Mouse (Mus musculus): Measurements from ENCODE around the gene Ifng. TPM values are rescaled to one million over a fixed set of nuclear protein-coding genes. Genes with fewer than 3 reads are reported as not detected.

Ifng gene
- total and polyA plus RNA-seq, 3 experiments: not detected

DNA sequence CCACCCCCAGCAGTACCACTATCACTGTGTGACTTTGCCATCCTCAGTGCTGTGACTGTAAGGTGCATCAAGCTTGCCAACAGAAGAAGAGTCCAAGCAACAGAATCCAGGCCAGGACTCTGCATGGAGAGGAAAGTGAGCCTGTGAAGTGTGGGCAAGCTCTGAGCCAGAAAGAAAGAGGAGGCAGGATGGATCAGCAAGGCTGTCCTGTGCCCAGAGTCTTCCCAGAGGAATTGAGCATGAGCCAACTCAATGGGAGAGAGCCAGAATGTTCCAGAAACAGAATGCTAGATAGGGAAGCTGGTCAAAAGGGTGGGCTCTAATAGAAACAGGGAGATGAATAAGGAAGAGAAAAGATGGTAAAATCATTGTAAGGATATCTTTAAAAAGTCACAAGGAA is 19.9 kb upstream of the Ifng start:
- Histone ChIP-seq H3K9me3 (replicated peaks) (peaks cover 19% of the 10 kb centered on the region), H3K36me3 (replicated peaks) (no peaks in the 10 kb centered on the region), H3K4me3 (ENCODE audit: low read depth, low read length) (no peak overlapping the region), H3K4me1 (ENCODE audit: insufficient read depth, low read depth, low read length) (no peaks in the 10 kb centered on the region), H3K27me3 (ENCODE audit: insufficient read depth, low read length) (no peaks in the 10 kb centered on the region)
- DNase-seq (ENCODE audit: low spot score): no peak
- ATAC-seq (ENCODE audit: extremely low read depth, insufficient number of reproducible peaks, low FRiP score, poor library complexity, severe bottlenecking): no peak
- TF ChIP-seq GATA1 (IDR thresholded peaks at IDR 0.05; ENCODE audit: borderline replicate concordance, low read length) (no peak), TAL1 (conservative IDR thresholded peaks at IDR 0.05; ENCODE audit: low read depth, low read length) (no peak)

DNA sequence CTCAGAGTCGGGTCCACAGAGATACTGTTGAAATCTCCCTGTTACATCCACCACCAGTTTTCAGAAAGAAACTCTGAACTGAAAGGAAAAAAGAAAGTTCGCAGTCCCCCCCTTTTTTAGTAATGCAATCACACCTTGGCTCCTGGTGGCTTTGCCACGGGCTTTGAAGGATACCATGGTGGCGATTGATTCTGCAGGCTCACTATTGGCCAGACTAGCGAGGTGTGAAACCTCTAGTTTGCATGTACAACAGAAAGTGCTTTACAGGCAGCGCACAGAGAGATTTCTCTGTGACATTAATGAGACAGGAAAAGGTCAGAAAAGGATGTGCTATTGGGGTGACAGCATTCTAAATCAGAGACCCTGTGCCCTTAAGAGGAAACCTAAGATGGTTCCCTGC is 5.3 kb upstream of the Ifng start:
- Histone ChIP-seq H3K4me1 (ENCODE audit: insufficient read depth, low read depth, low read length) (no peaks in the 10 kb centered on the region), H3K36me3 (replicated peaks) (no peaks in the 10 kb centered on the region), H3K9me3 (replicated peaks) (peaks cover 32% of the 10 kb centered on the region), H3K4me3 (ENCODE audit: low read depth, low read length) (no peak overlapping the region), H3K27me3 (ENCODE audit: insufficient read depth, low read length) (no peaks in the 10 kb centered on the region)
- TF ChIP-seq POLR2AphosphoS5 (IDR thresholded peaks at IDR 0.05; ENCODE audit: insufficient replicate concordance, low read depth, low read length): no peak
- TF ChIP-seq CTCF (IDR thresholded peaks at IDR 0.05; ENCODE audit: low read depth, low read length): no peak
- TF ChIP-seq GATA2 (IDR thresholded peaks at IDR 0.05; ENCODE audit: borderline replicate concordance, low read depth, low read length): no peak
- no peak for TF ChIP-seq TAL1 (conservative IDR thresholded peaks at IDR 0.05; ENCODE audit: low read depth, low read length)
- TF ChIP-seq GATA1 (IDR thresholded peaks at IDR 0.05; ENCODE audit: borderline replicate concordance, low read length): no peak
- no peak for ATAC-seq (ENCODE audit: extremely low read depth, insufficient number of reproducible peaks, low FRiP score, poor library complexity, severe bottlenecking)
- no peak for DNase-seq (ENCODE audit: low spot score)

DNA sequence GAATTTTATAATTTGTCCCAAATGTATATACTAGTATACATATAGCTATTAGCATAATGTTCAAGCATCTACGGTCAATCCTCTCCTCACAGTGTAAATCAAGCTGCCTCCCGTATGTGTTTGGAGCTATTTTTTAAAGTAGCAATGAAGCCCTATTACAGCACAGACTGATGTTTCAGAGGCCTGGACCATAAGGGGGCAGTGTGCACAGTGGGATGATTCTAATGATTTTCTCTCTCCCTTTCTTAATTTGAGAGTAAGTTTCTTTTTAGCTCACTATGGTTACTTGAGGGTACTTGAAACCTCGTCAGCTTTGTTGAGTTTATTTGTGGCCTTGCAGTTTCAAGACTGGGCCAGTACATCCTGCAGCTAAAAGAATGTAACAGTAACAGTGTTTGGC is 1.1 kb downstream of the Ifng start:
- Histone ChIP-seq H3K4me3 (ENCODE audit: low read depth, low read length) (no peak overlapping the region), H3K27me3 (ENCODE audit: insufficient read depth, low read length) (no peaks in the 10 kb centered on the region), H3K9me3 (replicated peaks) (peaks cover 37% of the 10 kb centered on the region), H3K4me1 (ENCODE audit: insufficient read depth, low read depth, low read length) (no peaks in the 10 kb centered on the region), H3K36me3 (replicated peaks) (no peaks in the 10 kb centered on the region)
- ATAC-seq (ENCODE audit: extremely low read depth, insufficient number of reproducible peaks, low FRiP score, poor library complexity, severe bottlenecking) (no peak), DNase-seq (ENCODE audit: low spot score) (no peak)
- TF ChIP-seq CTCF (IDR thresholded peaks at IDR 0.05; ENCODE audit: low read depth, low read length) (no peak), POLR2AphosphoS5 (IDR thresholded peaks at IDR 0.05; ENCODE audit: insufficient replicate concordance, low read depth, low read length) (no peak), TAL1 (conservative IDR thresholded peaks at IDR 0.05; ENCODE audit: low read depth, low read length) (no peak), GATA1 (IDR thresholded peaks at IDR 0.05; ENCODE audit: borderline replicate concordance, low read length) (no peak), GATA2 (IDR thresholded peaks at IDR 0.05; ENCODE audit: borderline replicate concordance, low read depth, low read length) (no peak)

DNA sequence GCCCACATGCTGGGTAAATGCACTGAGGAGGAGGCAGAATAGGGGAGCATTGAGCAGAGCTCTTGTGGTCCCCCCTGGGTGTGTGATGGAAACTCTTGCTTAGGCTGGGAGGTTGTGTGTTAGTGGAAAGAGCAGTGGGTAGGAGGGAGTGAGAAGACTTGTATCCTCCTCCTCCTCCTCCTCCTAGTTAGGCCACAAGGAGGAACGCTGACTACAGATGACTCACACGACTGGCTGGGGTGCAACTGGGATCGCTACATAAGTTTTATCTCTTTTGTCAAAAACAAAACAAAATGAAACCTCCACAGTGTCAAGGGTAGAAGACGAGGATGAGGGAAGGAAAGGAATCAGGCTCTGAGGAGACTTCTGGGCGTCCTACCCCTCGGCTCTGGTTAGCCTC is 2.2 kb downstream of the Ifng start:
- Histone ChIP-seq H3K4me3 (ENCODE audit: low read depth, low read length) (no peak overlapping the region), H3K27me3 (ENCODE audit: insufficient read depth, low read length) (no peaks in the 10 kb centered on the region), H3K9me3 (replicated peaks) (peaks cover 42% of the 10 kb centered on the region), H3K4me1 (ENCODE audit: insufficient read depth, low read depth, low read length) (no peaks in the 10 kb centered on the region), H3K36me3 (replicated peaks) (no peaks in the 10 kb centered on the region)
- DNase-seq (ENCODE audit: low spot score) (no peak), ATAC-seq (ENCODE audit: extremely low read depth, insufficient number of reproducible peaks, low FRiP score, poor library complexity, severe bottlenecking) (no peak; the same call in 1 of the 2 replicates)
- TF ChIP-seq POLR2AphosphoS5 (IDR thresholded peaks at IDR 0.05; ENCODE audit: insufficient replicate concordance, low read depth, low read length) (no peak), TAL1 (conservative IDR thresholded peaks at IDR 0.05; ENCODE audit: low read depth, low read length) (no peak), CTCF (IDR thresholded peaks at IDR 0.05; ENCODE audit: low read depth, low read length) (no peak), GATA2 (IDR thresholded peaks at IDR 0.05; ENCODE audit: borderline replicate concordance, low read depth, low read length) (no peak), GATA1 (IDR thresholded peaks at IDR 0.05; ENCODE audit: borderline replicate concordance, low read length) (no peak)

DNA sequence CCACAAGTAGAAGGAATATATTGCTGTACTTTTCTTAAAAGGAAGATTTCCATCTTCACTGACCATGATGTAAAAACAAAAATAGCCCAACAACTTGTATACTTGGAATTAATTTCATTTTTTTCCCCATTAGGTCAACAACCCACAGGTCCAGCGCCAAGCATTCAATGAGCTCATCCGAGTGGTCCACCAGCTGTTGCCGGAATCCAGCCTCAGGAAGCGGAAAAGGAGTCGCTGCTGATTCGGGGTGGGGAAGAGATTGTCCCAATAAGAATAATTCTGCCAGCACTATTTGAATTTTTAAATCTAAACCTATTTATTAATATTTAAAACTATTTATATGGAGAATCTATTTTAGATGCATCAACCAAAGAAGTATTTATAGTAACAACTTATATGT is 4.2 kb downstream of the Ifng start:
- ATAC-seq (ENCODE audit: extremely low read depth, insufficient number of reproducible peaks, low FRiP score, poor library complexity, severe bottlenecking): no peak
- no peaks in the 10 kb centered on the region for H3K27me3 ChIP-seq (ENCODE audit: insufficient read depth, low read length)
- no peak overlapping the region for H3K4me3 ChIP-seq (ENCODE audit: low read depth, low read length)
- no peak for DNase-seq (ENCODE audit: low spot score)
- peaks cover 40% of the 10 kb centered on the region for H3K9me3 ChIP-seq (replicated peaks)
- H3K4me1 ChIP-seq (ENCODE audit: insufficient read depth, low read depth, low read length): no peaks in the 10 kb centered on the region
- TF ChIP-seq GATA2 (IDR thresholded peaks at IDR 0.05; ENCODE audit: borderline replicate concordance, low read depth, low read length) (no peak), POLR2AphosphoS5 (IDR thresholded peaks at IDR 0.05; ENCODE audit: insufficient replicate concordance, low read depth, low read length) (no peak), CTCF (IDR thresholded peaks at IDR 0.05; ENCODE audit: low read depth, low read length) (no peak), GATA1 (IDR thresholded peaks at IDR 0.05; ENCODE audit: borderline replicate concordance, low read length) (no peak), TAL1 (conservative IDR thresholded peaks at IDR 0.05; ENCODE audit: low read depth, low read length) (no peak)
- H3K36me3 ChIP-seq (replicated peaks): no peaks in the 10 kb centered on the region

DNA sequence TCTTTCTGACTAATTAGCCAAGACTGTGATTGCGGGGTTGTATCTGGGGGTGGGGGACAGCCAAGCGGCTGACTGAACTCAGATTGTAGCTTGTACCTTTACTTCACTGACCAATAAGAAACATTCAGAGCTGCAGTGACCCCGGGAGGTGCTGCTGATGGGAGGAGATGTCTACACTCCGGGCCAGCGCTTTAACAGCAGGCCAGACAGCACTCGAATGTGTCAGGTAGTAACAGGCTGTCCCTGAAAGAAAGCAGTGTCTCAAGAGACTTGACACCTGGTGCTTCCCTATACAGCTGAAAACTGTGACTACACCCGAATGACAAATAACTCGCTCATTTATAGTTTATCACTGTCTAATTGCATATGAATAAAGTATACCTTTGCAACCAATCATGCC is 4.7 kb downstream of the Ifng start:
- H3K9me3 ChIP-seq (replicated peaks): peaks cover 41% of the 10 kb centered on the region
- DNase-seq (ENCODE audit: low spot score) (no peak), ATAC-seq (ENCODE audit: extremely low read depth, insufficient number of reproducible peaks, low FRiP score, poor library complexity, severe bottlenecking) (no peak)
- TF ChIP-seq CTCF (IDR thresholded peaks at IDR 0.05; ENCODE audit: low read depth, low read length): no peak
- no peak for TF ChIP-seq GATA1 (IDR thresholded peaks at IDR 0.05; ENCODE audit: borderline replicate concordance, low read length)
- TF ChIP-seq GATA2 (IDR thresholded peaks at IDR 0.05; ENCODE audit: borderline replicate concordance, low read depth, low read length): no peak
- TF ChIP-seq POLR2AphosphoS5 (IDR thresholded peaks at IDR 0.05; ENCODE audit: insufficient replicate concordance, low read depth, low read length): no peak
- TF ChIP-seq TAL1 (conservative IDR thresholded peaks at IDR 0.05; ENCODE audit: low read depth, low read length): no peak
- H3K36me3 ChIP-seq (replicated peaks): no peaks in the 10 kb centered on the region
- no peaks in the 10 kb centered on the region for H3K4me1 ChIP-seq (ENCODE audit: insufficient read depth, low read depth, low read length)
- H3K4me3 ChIP-seq (ENCODE audit: low read depth, low read length): no peak overlapping the region
- no peaks in the 10 kb centered on the region for H3K27me3 ChIP-seq (ENCODE audit: insufficient read depth, low read length)

DNA sequence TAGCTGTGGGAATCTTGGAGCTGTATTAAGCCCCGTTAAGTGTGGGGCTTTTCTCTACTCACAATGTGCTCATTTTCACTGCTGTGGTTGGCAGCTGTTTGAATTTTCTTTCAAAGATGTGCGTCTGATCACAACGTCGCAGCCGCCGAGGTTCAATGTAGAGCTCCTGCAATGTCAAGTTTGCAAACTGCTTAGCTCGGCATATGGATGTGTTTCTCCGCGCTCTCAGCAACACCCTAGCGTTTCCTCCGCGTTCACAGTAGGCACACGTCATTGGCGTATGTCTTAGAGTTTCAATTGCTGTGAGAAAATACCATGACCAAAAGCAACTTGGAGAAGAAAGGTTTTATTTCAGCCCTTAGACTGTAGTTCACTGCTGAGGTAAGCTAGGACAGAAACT is 5.1 kb downstream of the Ifng start:
- no peak for ATAC-seq (ENCODE audit: extremely low read depth, insufficient number of reproducible peaks, low FRiP score, poor library complexity, severe bottlenecking)

More for the DNA sequence above, 5.1 kb downstream of the Ifng start:
- Histone ChIP-seq H3K4me1 (ENCODE audit: insufficient read depth, low read depth, low read length) (no peaks in the 10 kb centered on the region), H3K4me3 (ENCODE audit: low read depth, low read length) (no peak overlapping the region), H3K9me3 (replicated peaks) (peaks cover 38% of the 10 kb centered on the region), H3K36me3 (replicated peaks) (no peaks in the 10 kb centered on the region), H3K27me3 (ENCODE audit: insufficient read depth, low read length) (no peaks in the 10 kb centered on the region)
- no peak for DNase-seq (ENCODE audit: low spot score)
- TF ChIP-seq TAL1 (conservative IDR thresholded peaks at IDR 0.05; ENCODE audit: low read depth, low read length) (no peak), GATA2 (IDR thresholded peaks at IDR 0.05; ENCODE audit: borderline replicate concordance, low read depth, low read length) (no peak), CTCF (IDR thresholded peaks at IDR 0.05; ENCODE audit: low read depth, low read length) (no peak), GATA1 (IDR thresholded peaks at IDR 0.05; ENCODE audit: borderline replicate concordance, low read length) (no peak), POLR2AphosphoS5 (IDR thresholded peaks at IDR 0.05; ENCODE audit: insufficient replicate concordance, low read depth, low read length) (no peak)
